19 mouse cellular contexts compared by ENCODE assay signal in genomic region chr1:72714547-72714946, GRCm38 (mm10). TPM values are rescaled to one million over a fixed set of nuclear protein-coding genes. Genes with fewer than 3 reads are reported as not detected.
"Had no signal": no experiment of that assay in that cellular context is flagged by ENCODE, and none has a peak within 500 bp of the region (broad histone marks: within the 10 kb centered on the region; RNA-seq: fewer than 3 reads in every experiment).

No protein-coding gene starts in this region.

- H3K9me3 ChIP-seq: limb, embryonic 13.5 days; midbrain, embryonic 12.5 days; neural tube, embryonic 15.5 days had no signal

- H3K27ac ChIP-seq: layer of hippocampus, adult 2 months; limb, embryonic 13.5 days; liver, embryonic 14.5 days; midbrain, embryonic 12.5 days; neural tube, embryonic 15.5 days; stomach, postnatal 0 days had no signal

- H3K4me3 ChIP-seq: layer of hippocampus, adult 2 months; limb, embryonic 13.5 days; midbrain, embryonic 12.5 days; myocyte; neural tube, embryonic 15.5 days had no signal

- DNase-seq: kidney, postnatal 10 days; kidney, postnatal 4 days; left cerebral cortex, postnatal 4 days; lung, adult 18-20 months; thymus, postnatal 4 days had no signal

- H3K4me2 ChIP-seq: limb, embryonic 13.5 days; midbrain, embryonic 12.5 days; neural tube, embryonic 15.5 days had no signal

- H3K9ac ChIP-seq: limb, embryonic 13.5 days; liver, embryonic 14.5 days; midbrain, embryonic 12.5 days; neural tube, embryonic 15.5 days had no signal

- H3K27me3 ChIP-seq: limb, embryonic 13.5 days; midbrain, embryonic 12.5 days; neural tube, embryonic 15.5 days had no signal

RNA-seq across cellular contexts. Expression of gene Ankar, which starts 14.2 kb away (rescaled TPM):
- total RNA-seq: layer of hippocampus, adult 2 months; layer of hippocampus, postnatal 10 days; left cerebral cortex, adult 18-20 months; left cerebral cortex, postnatal 10 days; left cerebral cortex, postnatal 4 days; megakaryocyte-erythroid progenitor cell, adult 5-6 weeks had no signal
- polyA plus RNA-seq: kidney, embryonic 14.5 days; limb, embryonic 13.5 days; liver, embryonic 14.5 days; lung, embryonic 16.5 days; midbrain, embryonic 12.5 days; myocyte; neural tube, embryonic 11.5 days; neural tube, embryonic 15.5 days; stomach, postnatal 0 days had no signal
